Mouse (Mus musculus) limb, embryonic 15.5 days (tissue): ENCODE data around the gene Jazf1. TPM values are rescaled to one million over a fixed set of nuclear protein-coding genes. Genes with fewer than 3 reads are reported as not detected.

Experiments used
- ATAC-seq: fragments of 200-750 bp; cut with Nextera tagmentation; 2 replicates; pipeline ENCODE4 v1.8.0; 2017; ENCODE audit warnings: low read depth, moderate TSS enrichment; ENCODE audit not compliant: insufficient number of reproducible peaks, low FRiP score, low TSS enrichment
- H3K27ac ChIP-seq: fragments of 300-500 bp; sonication (generic); 2 replicates; pipeline ENCODE4 v1.5.1; 2015; ENCODE audit warnings: moderate library complexity, mild to moderate bottlenecking, inconsistent platforms
- H3K27me3 ChIP-seq: fragments of 300-500 bp; sonication (generic); 2 replicates; pipeline ENCODE4 v1.6.1; 2015; ENCODE audit warnings: inconsistent platforms
- H3K36me3 ChIP-seq: fragments of 300-500 bp; sonication (generic); 2 replicates; pipeline ENCODE4 v1.6.1; 2015; ENCODE audit warnings: inconsistent platforms
- H3K4me1 ChIP-seq: fragments of 300-500 bp; sonication (generic); 2 replicates; pipeline ENCODE4 v1.6.1; 2015; ENCODE audit warnings: inconsistent platforms
- H3K4me2 ChIP-seq: fragments of 300-500 bp; sonication (generic); 2 replicates; pipeline ENCODE4 v1.6.1; 2015; ENCODE audit warnings: mild to moderate bottlenecking, inconsistent platforms
- H3K4me3 ChIP-seq: fragments of 300-500 bp; sonication (generic); 2 replicates; pipeline ENCODE4 v1.5.1; 2015; ENCODE audit warnings: mild to moderate bottlenecking, inconsistent platforms
- H3K9ac ChIP-seq: fragments of 300-500 bp; sonication (generic); 2 replicates; pipeline ENCODE4 v1.6.1; 2015; ENCODE audit warnings: inconsistent platforms
- H3K9me3 ChIP-seq: fragments of 300-500 bp; sonication (generic); 2 replicates; pipeline ENCODE4 v1.6.1; 2016; ENCODE audit warnings: inconsistent platforms
- WGBS: fragments of 180-500 bp; shearing (Covaris S2); methylation state at CpG from one replicate; pipeline ENCODE4 v1.1.7; 2015; 5-methylcytosine and 5-hydroxymethylcytosine counted together
- polyA plus RNA-seq: library from polyadenylated mRNA; unstranded; fragments of >200 nt; fragmentation: Nextera tagmentation; extraction: Ambion mirVana; gene quantifications from 2 replicates; pipeline ENCODE4 v1.2.1, GENCODE M21; 2015

The Jazf1 gene
- polyA plus RNA-seq, 1 experiment from 2014 or later, result 21.0 TPM

- Histone ChIP-seq H3K27me3 (no peaks in the 10 kb centered on the region), H3K36me3 (no peaks in the 10 kb centered on the region), H3K4me1 (0 out of 2 replicates have a peak, but pooled peaks cover 5% of the 10 kb centered on the region), H3K9me3 (no peaks in the 10 kb centered on the region), H3K27ac (no peak overlapping the region), H3K4me2 (no peak overlapping the region), H3K9ac (no peak overlapping the region), H3K4me3 (no peak overlapping the region)
- no peak for ATAC-seq
- 29% methylated on average over 7 of the region's 7 CpGs for WGBS
These were observed 149.0 kb downstream of the Jazf1 start for GRCm38 (mm10) chr6:52919442-52919841.

- H3K4me1 ChIP-seq, result 0 out of 2 replicates have a peak, but pooled peaks cover 5% of the 10 kb centered on the region
- ATAC-seq, result no peak
- no peaks in the 10 kb centered on the region for H3K27me3 ChIP-seq
These were observed 149.5 kb downstream of the Jazf1 start for GRCm38 (mm10) chr6:52918980-52919379.

GRCm38 (mm10) chr6:52917471-52917870, 151.0 kb downstream of the Jazf1 start:
- H3K4me1 ChIP-seq, result peaks cover 15% of the 10 kb centered on the region; the same call in 1 of the 2 replicates
- H3K4me2 ChIP-seq, result no peak overlapping the region
- H3K36me3 ChIP-seq, result no peaks in the 10 kb centered on the region
- ATAC-seq, result no peak
- no peak overlapping the region for H3K9ac ChIP-seq
- no peaks in the 10 kb centered on the region for H3K9me3 ChIP-seq
- H3K27me3 ChIP-seq, result no peaks in the 10 kb centered on the region
- no peak overlapping the region for H3K4me3 ChIP-seq
- 93% methylated on average over 4 of the region's 4 CpGs for WGBS
- no peak overlapping the region for H3K27ac ChIP-seq

More at GRCm38 (mm10) chr6:52918980-52919379, 149.5 kb downstream of the Jazf1 start:
- no peaks in the 10 kb centered on the region for H3K36me3 ChIP-seq
- 0% methylated on average over 2 of the region's 2 CpGs for WGBS
- H3K27ac ChIP-seq, result no peak overlapping the region
- no peak overlapping the region for H3K9ac ChIP-seq
- no peak overlapping the region for H3K4me2 ChIP-seq
- no peaks in the 10 kb centered on the region for H3K9me3 ChIP-seq
- H3K4me3 ChIP-seq, result no peak overlapping the region

GRCm38 (mm10) chr6:52916836-52917376, 151.5 kb downstream of the Jazf1 start:
- no peak for ATAC-seq
- peaks cover 15% of the 10 kb centered on the region; the same call in 1 of the 2 replicates for H3K4me1 ChIP-seq
- H3K27ac ChIP-seq, result no peak overlapping the region
- no peaks in the 10 kb centered on the region for H3K27me3 ChIP-seq
- no peak overlapping the region for H3K9ac ChIP-seq
- no peaks in the 10 kb centered on the region for H3K9me3 ChIP-seq
- H3K4me2 ChIP-seq, result no peak overlapping the region
- H3K36me3 ChIP-seq, result no peaks in the 10 kb centered on the region
- WGBS, result 84% methylated on average over 3 of the region's 3 CpGs
- H3K4me3 ChIP-seq, result no peak overlapping the region

GRCm38 (mm10) chr6:52914921-52915320, 153.5 kb downstream of the Jazf1 start:
- WGBS, result 69% methylated on average over 2 of the region's 2 CpGs
- ATAC-seq, result no peak

GRCm38 (mm10) chr6:52912143-52912918, 156.1 kb downstream of the Jazf1 start:
- ATAC-seq, result no peak
- no peaks in the 10 kb centered on the region for H3K36me3 ChIP-seq
- no peak overlapping the region for H3K9ac ChIP-seq
- no peaks in the 10 kb centered on the region for H3K27me3 ChIP-seq
- H3K4me3 ChIP-seq, result no peak overlapping the region
- H3K27ac ChIP-seq, result no peak overlapping the region
- H3K9me3 ChIP-seq, result no peaks in the 10 kb centered on the region
- 74% methylated on average over 5 of the region's 5 CpGs for WGBS
- H3K4me2 ChIP-seq, result no peak overlapping the region
- peaks cover 11% of the 10 kb centered on the region; the same call in 1 of the 2 replicates for H3K4me1 ChIP-seq

More at GRCm38 (mm10) chr6:52914921-52915320, 153.5 kb downstream of the Jazf1 start:
- H3K4me1 ChIP-seq, result peaks cover 14% of the 10 kb centered on the region; the same call in 1 of the 2 replicates
- H3K9ac ChIP-seq, result no peak overlapping the region
- no peaks in the 10 kb centered on the region for H3K27me3 ChIP-seq
- H3K27ac ChIP-seq, result no peak overlapping the region
- no peak overlapping the region for H3K4me2 ChIP-seq
- H3K36me3 ChIP-seq, result no peaks in the 10 kb centered on the region
- H3K9me3 ChIP-seq, result no peaks in the 10 kb centered on the region
- no peak overlapping the region for H3K4me3 ChIP-seq

- Histone ChIP-seq H3K4me3 (no peak overlapping the region), H3K9me3 (no peaks in the 10 kb centered on the region), H3K36me3 (no peaks in the 10 kb centered on the region), H3K27me3 (no peaks in the 10 kb centered on the region), H3K4me1 (no peaks in the 10 kb centered on the region), H3K27ac (no peak overlapping the region), H3K9ac (no peak overlapping the region), H3K4me2 (no peak overlapping the region)
- WGBS, result 71% methylated on average over 5 of the region's 5 CpGs
- ATAC-seq, result no peak
These were observed 161.6 kb downstream of the Jazf1 start for GRCm38 (mm10) chr6:52906801-52907200.

- no peaks in the 10 kb centered on the region for H3K4me1 ChIP-seq
- H3K9ac ChIP-seq, result no peak overlapping the region
- no peaks in the 10 kb centered on the region for H3K27me3 ChIP-seq
- H3K27ac ChIP-seq, result no peak overlapping the region
- H3K36me3 ChIP-seq, result no peaks in the 10 kb centered on the region
- H3K9me3 ChIP-seq, result no peaks in the 10 kb centered on the region
- no peak overlapping the region for H3K4me3 ChIP-seq
- no peak for ATAC-seq
- H3K4me2 ChIP-seq, result no peak overlapping the region
- 84% methylated on average over 3 of the region's 3 CpGs for WGBS
These were observed 163.3 kb downstream of the Jazf1 start for GRCm38 (mm10) chr6:52905100-52905499.

GRCm38 (mm10) chr6:52903226-52903960, 165.0 kb downstream of the Jazf1 start:
- no peak overlapping the region for H3K4me3 ChIP-seq
- H3K4me2 ChIP-seq, result no peak overlapping the region
- no peaks in the 10 kb centered on the region for H3K9me3 ChIP-seq
- WGBS, result 77% methylated on average over 4 of the region's 4 CpGs
- H3K9ac ChIP-seq, result no peak overlapping the region
- H3K36me3 ChIP-seq, result no peaks in the 10 kb centered on the region
- no peak overlapping the region for H3K27ac ChIP-seq
- no peaks in the 10 kb centered on the region for H3K27me3 ChIP-seq
- no peak for ATAC-seq
- no peaks in the 10 kb centered on the region for H3K4me1 ChIP-seq

- Histone ChIP-seq H3K4me2 (no peak overlapping the region), H3K9ac (no peak overlapping the region), H3K4me3 (no peak overlapping the region), H3K9me3 (no peaks in the 10 kb centered on the region), H3K27me3 (no peaks in the 10 kb centered on the region), H3K4me1 (peaks cover 7% of the 10 kb centered on the region; the same call in 1 of the 2 replicates), H3K27ac (no peak overlapping the region), H3K36me3 (no peaks in the 10 kb centered on the region)
- no peak for ATAC-seq
- 91% methylated on average over 3 of the region's 3 CpGs for whole genome bisulfite sequencing
These were observed 168.7 kb downstream of the Jazf1 start for GRCm38 (mm10) chr6:52899574-52900245.

GRCm38 (mm10) chr6:52895075-52895474, 173.4 kb downstream of the Jazf1 start:
- 72% methylated on average over 4 of the region's 4 CpGs for WGBS
- H3K27ac ChIP-seq, result no peak overlapping the region

More at GRCm38 (mm10) chr6:52895075-52895474, 173.4 kb downstream of the Jazf1 start:
- H3K4me1 ChIP-seq, result peaks cover 10% of the 10 kb centered on the region; the same call in 1 of the 2 replicates
- no peaks in the 10 kb centered on the region for H3K9me3 ChIP-seq
- H3K4me2 ChIP-seq, result no peak overlapping the region
- H3K36me3 ChIP-seq, result 0 out of 2 replicates have a peak, but pooled peaks cover 3% of the 10 kb centered on the region
- H3K9ac ChIP-seq, result no peak overlapping the region
- ATAC-seq, result no peak
- H3K4me3 ChIP-seq, result no peak overlapping the region
- H3K27me3 ChIP-seq, result no peaks in the 10 kb centered on the region
